Mouse (Mus musculus) natural killer cell, adult 2 months (primary cell): ENCODE data around the gene Prpf40b.

Experiments used
- DNase-seq, 2 experiments: peaks; one replicate each; pipeline ENCODE4 v3.0.0; 2022; ENCODE audit warnings: low spot score in 2 of 2

Gene Prpf40b

GRCm38 (mm10) chr15:99332111-99332510, 37.2 kb downstream of the Prpf40b start:
- no peak for DNase-seq

DNA sequence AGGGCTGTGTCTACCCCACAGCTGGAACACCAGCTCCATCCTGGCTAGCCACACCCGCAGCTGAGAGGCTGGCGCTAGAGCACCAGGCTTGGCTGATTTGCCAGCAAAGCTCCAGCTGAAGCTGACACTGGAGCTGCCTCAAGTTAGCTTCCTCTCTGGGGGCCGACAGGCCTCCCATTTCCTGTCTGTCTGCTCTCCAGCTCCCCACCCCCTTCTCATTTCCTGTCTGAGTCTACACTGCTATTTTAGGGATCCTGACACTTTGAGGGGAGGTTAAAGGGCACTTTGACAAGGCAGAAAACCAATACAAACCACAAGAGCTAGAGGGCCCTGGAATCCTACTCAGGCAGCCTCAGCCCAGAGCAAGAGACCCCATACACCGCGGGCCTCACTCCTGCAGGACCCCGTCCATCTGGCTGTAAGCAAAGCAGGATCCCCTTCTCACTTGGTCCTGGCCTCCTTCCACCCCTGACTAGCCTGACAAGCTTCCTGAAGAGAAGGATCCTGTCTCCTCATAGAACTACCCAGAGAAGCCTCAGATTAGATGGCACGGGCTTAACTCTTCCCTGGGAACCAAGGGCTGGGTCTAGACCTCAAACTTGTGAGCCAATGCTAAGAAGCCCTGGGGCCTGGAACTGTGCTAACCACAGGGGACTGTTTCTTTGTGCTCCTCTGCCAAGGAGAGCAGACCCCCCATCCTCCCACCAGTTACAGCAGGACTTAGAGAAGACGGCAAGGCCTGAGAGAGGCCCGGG, 38.2 kb downstream of the Prpf40b start:
- peak; percentile 78 to 86 for DNase-seq

DNA sequence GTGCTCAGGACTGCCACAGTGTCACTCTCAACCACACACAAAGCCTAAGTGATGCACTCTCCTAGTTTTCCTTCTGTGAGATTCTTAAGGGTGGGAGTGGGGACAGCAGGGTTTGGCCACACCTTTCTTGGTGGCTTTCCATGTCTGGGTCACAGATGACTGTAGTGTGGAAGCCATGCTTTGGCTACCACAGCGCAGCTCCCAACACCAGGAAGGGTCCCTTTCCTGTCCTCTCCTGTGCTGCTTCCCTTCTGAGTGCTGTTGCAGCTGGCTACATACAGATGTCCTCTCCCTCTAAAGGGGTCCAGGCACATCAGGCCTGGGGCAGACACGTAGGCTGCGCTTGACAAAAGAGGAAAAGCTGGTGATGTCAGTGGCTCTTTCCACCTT, 38.8 kb downstream of the Prpf40b start:
- DNase-seq: no peak

GRCm38 (mm10) chr15:99334500-99334899, 39.6 kb downstream of the Prpf40b start:
- no peak for DNase-seq

GRCm38 (mm10) chr15:99335801-99336320, 41.0 kb downstream of the Prpf40b start:
- peak; percentile 34 to 52 for DNase-seq

- DNase-seq: no peak
These were observed 44.0 kb downstream of the Prpf40b start for GRCm38 (mm10) chr15:99338916-99339315.

DNA sequence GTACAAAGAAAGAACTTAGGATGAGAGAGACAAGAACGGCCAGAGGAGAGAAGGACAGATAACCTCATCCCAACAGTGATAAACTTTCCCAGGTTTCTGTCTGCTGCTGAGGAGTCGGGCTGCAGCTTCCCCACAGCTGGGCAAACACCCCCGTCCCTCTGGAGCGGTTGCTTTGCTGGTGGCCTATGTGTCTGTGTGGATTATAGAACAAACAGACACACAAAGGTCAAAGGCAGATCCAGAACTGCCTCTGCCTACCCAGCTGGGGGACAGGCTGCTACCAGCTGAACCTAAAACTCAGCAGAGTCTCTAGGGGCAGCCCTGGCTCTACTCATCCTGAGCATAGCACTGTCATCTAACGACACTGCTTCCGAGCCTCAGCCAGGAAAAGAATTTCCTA, 44.8 kb downstream of the Prpf40b start:
- DNase-seq: no peak

GRCm38 (mm10) chr15:99341102-99341501, 46.2 kb downstream of the Prpf40b start:
- DNase-seq: peak; percentile 79 to 83

DNA sequence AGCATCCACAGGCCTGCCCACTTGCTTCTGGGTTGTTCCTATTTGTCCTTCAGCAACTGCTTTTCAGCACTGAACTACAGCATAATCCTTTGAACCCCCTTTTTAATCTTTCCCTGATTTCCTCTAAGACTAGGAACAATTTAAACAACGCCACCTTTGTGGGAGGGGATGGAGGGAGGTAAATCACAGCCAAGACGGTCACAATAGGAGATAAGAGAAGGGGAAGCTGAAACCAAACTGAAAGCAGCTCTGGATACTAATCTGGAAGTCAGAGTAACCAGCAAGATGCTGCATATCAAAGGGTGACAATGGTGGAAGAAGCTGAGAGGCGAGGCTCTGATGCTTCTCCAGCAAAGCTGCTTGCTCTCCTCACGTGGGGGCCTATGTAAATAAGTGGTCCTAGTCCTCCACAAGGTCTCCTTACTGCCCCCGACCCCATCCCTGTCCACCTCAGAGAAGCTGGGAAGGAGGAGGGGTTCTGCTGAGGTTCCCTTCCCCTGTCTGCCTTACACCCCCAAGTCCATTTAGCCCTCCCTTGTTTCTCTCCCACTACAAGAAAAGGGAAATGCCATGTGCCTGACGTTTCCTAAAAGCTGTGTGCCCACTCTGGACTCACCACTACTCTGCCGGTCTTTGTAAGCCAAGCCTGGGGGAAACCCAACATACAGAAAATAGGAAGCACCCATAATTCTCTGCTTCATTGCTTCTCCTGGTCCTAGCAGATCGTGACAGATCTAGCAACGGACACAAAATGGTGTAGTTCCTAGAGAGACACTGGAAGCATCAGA, 47.5 kb downstream of the Prpf40b start:
- DNase-seq: no peak

DNA sequence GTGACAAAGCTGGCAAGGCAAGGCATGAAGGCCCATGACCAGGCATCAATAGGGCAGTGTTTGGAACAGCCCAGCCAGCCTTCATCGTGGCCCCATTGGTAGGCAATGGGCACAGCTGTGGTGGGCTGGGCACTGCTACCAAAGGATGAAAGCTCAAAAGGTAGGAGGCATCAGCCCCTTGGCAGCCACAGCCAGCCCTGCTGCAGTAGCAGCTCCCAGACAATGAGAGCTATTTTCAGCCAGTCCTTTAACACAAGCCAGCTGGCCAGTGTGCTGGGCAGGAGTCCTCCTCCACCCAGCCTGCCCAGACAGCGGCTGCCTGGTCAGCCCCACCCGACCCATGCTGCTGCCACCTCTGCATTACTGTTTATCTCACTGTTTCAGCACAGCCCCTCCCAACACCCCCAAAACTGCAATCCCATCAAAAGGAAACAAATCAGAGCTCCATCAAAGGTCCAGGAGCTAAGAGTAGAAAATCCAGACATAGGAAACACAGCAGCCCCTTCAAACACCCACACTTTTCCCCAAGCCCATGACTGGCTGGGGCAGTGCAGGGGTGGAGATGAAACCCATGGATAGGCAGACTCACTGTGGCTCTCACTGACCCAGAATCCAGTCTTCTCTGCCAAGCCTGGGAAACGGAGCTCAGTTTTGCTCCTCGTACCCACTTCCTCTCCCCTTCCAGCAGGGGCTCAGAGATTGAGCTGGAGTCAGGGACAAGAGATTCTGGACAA, 48.7 kb downstream of the Prpf40b start:
- no peak for DNase-seq

GRCm38 (mm10) chr15:99344148-99344870, 49.4 kb downstream of the Prpf40b start:
- DNase-seq: no peak

DNA sequence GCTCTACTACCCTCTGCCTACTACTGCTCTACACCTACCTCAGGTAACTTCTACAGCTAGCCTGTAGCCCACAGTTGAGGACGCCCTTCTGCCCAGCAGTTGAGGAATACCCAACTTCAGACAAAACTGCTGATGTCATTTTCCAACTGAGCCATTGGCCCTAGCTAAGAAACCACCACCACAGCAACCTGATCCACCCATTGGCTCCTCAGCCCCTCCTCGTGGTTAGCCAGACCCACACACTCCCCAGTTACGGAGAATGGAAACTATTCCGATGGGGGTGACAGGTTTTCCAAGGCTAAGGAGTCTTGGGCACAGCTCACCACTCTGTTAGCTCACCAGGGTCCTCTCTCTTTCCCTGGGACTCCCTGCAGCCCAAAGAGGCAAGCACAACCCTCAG, 50.1 kb downstream of the Prpf40b start:
- DNase-seq: no peak

GRCm38 (mm10) chr15:99351610-99352009, 56.7 kb downstream of the Prpf40b start:
- no peak for DNase-seq

DNA sequence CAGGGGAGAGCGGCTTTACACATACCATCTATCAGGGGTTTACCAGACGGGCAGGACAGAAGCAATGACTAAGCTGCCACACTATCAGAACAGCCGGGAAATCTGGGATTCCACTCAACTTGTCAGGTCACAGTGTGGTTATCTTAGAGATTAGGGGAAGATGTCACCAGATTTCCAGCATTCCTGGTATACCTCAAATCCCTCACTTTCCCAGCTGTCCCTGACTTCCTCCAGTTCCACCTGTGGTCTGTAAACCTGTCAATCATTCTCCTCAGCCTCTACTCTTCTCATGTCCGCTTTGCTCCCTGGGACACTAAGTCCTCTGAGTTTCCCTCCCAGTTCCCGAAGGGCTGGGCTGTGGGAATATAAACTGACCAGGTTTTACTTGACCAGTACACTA, 57.4 kb downstream of the Prpf40b start:
- DNase-seq: no peak

- DNase-seq: no peak
These were observed 60.8 kb downstream of the Prpf40b start for GRCm38 (mm10) chr15:99355660-99356059.

- no peak for DNase-seq
These were observed 61.6 kb downstream of the Prpf40b start for GRCm38 (mm10) chr15:99356462-99356861.

- DNase-seq: no peak
These were observed 64.1 kb downstream of the Prpf40b start for GRCm38 (mm10) chr15:99358952-99359351.

GRCm38 (mm10) chr15:99364022-99364530, 69.2 kb downstream of the Prpf40b start:
- DNase-seq: no peak

GRCm38 (mm10) chr15:99364921-99365320, 70.0 kb downstream of the Prpf40b start:
- DNase-seq: peak; percentile 55 to 73
